Mouse (Mus musculus): ENCODE measurements around the gene Ccna1. TPM values are rescaled to one million over a fixed set of nuclear protein-coding genes. Genes with fewer than 3 reads are reported as not detected.

The Ccna1 gene
- polyA plus RNA-seq, 1 experiment from 2014 or later = 0.31 TPM

DNA sequence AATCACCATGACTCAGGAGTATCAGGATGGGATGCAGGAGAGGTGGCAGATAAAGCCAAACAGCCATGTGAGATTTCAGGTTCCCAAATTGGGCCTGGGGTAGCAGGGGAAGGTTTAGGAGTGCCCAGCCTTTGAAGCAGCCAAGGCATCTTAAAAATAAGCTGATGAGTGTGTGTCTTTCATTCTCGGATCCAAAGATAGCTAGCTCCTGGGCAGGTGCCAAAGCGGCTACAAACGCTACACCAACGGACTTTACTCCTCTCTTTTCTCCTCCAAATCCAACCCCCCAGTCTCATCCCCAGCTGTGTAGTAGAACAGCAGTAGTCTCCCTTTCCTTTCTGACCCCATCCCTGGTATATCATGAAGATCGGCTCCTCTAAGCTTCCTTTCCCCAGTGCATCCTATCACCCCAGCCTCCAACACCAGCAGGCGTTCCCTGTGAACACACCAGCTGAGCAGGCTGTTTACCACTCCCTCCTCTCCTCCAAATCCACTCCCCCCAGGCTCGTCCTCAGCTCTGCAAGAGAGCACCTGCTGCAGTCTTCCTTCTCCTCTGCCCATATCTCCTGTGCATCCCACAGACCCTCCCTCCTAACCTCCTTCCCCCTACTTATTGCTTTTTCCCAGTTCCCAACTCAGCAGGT lies 12.6 kb upstream of the Ccna1 start:
- TF ChIP-seq CTCF (IDR thresholded peaks at IDR 0.05) = no peak
- peaks cover 10% of the 10 kb centered on the region for H3K27me3 ChIP-seq
- POLR2A ChIA-PET = interaction anchor here (0.9 kb wide), 1 partner anchor 321 kb away, joined by 3 read pairs; no protein-coding TSS in a partner anchor
- ATAC-seq = no peak
- DNase-seq (ENCODE audit: low read depth, low spot score) = no peak
- CTCF ChIA-PET = interaction anchor here (1.1 to 2.0 kb wide), 2 partner anchors 8 to 12 kb away, joined by 3 to 11 read pairs; no protein-coding TSS in a partner anchor
- in situ Hi-C loops (cut with MboI; ENCODE audit: low pct_unique_long_range_greater_than_20kb) = loop anchor here (5.0 to 10.0 kb wide), 2 partner anchors 256 to 713 kb away; no protein-coding TSS in a partner anchor

DNA sequence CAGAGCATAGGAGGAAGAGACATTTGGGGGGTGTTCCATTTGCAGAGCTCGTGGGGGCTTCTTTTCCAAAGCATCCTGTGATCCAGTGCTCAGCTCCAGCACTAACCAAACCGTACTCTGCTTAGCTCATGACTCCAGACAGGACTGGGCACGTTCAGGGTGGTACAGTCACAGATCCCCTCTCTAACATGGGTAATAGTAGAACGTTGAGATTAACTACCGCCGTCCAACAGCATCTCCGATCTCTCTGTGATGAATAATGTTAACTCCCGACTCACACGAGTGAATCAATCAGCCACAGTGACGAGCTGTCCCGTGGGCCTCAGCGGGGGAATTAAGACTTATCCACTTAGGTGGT lies 11.3 kb upstream of the Ccna1 start:
- ChIA-PET CTCF (interaction anchor here (1.3 to 2.0 kb wide), 4 partner anchors 9 to 15 kb away, joined by 4 to 11 read pairs (median 6); no protein-coding TSS in a partner anchor), POLR2A (no interaction called here)
- peaks cover 7% of the 10 kb centered on the region for H3K27me3 ChIP-seq
- DNase-seq (ENCODE audit: low read depth, low spot score) = no peak
- TF ChIP-seq CTCF (IDR thresholded peaks at IDR 0.05) = no peak
- no peak for ATAC-seq
- in situ Hi-C loops (cut with MboI; ENCODE audit: low pct_unique_long_range_greater_than_20kb) = loop anchor here (5.0 to 10.0 kb wide), 2 partner anchors 254 to 712 kb away; no protein-coding TSS in a partner anchor

DNA sequence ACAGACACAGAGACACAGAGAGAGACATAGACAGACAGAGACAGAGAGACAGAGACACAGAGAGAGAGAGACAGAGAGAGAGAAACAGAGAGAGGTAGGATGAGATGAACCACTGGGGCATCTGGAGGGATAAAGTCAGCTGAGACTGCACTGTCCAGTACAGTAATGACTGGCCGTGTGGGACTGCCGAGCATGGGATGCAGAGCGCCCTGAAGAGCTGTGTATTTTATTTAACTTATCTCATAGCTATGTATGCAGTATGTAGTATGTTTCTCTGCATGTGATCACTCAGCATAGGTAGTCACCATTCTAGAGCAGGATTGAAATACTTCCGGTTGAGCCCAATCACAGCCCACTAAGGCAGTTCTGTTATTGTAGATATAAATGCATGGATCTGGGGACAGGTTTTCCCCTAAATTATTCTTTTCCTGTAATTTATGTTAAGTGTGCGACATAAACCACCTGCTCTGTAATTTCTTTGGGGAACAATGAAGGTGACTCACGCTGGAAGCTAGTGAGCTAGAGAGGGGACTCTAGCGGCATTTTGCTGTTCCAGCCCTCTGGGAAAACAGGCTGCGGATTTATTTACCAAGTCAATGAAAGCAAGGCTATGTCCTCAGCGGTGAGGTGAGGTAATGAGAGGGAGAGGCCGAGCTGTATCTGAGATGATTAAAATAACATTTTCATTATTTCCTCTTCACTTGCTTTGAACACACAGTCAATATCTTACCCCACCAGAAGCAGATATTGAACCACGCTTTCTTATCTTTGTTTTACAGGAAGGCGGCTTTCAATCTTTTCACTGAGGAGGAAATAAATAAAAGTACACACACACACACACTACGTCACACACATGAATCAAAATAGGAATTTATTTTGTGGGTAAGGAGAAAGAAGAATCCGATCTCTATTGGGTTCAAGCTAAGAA lies 10.7 kb upstream of the Ccna1 start:
- DNase-seq (ENCODE audit: low read depth, low spot score) (no peak), ATAC-seq (no peak)
- H3K27me3 ChIP-seq = peaks cover 7% of the 10 kb centered on the region
- no peak for TF ChIP-seq CTCF (IDR thresholded peaks at IDR 0.05)
- CTCF ChIA-PET = interaction anchor here (1.3 to 2.0 kb wide), 4 partner anchors 10 to 16 kb away, joined by 4 to 11 read pairs (median 6); no protein-coding TSS in a partner anchor
- POLR2A ChIA-PET = interaction anchor here (0.6 kb wide), 1 partner anchor 257 kb away, joined by 3 read pairs; no protein-coding TSS in a partner anchor
- in situ Hi-C loops (cut with MboI; ENCODE audit: low pct_unique_long_range_greater_than_20kb) = loop anchor here (5.0 to 10.0 kb wide), 2 partner anchors 254 to 711 kb away; no protein-coding TSS in a partner anchor

DNA sequence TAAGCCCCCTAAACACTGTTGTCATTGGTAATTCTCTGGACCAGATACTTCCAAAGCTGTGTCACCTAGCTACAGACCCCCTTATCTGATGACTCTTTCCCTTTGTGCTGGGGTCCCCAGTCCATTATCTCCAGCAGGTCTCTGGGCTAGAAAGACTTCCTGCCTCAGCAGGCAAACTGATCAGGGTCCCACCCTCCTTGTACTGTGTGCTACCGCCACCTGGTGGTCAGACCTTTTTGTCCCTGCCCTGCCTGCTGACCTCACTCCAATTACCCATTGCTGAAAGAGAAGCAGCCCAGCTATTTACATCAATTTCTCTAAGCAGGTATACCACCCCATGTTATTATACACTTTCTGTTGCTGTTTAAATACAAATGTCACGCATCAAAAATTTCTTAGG lies 9.1 kb upstream of the Ccna1 start:
- no peak for DNase-seq (ENCODE audit: low read depth, low spot score)
- peaks cover 7% of the 10 kb centered on the region for H3K27me3 ChIP-seq
- peak; percentile 97 for TF ChIP-seq CTCF (IDR thresholded peaks at IDR 0.05)
- POLR2A ChIA-PET = no interaction called here
- CTCF ChIA-PET = interaction anchor here (0.8 to 3.0 kb wide), 10 partner anchors 11 to 267 kb away, joined by 3 to 15 read pairs (median 4); no protein-coding TSS in a partner anchor
- in situ Hi-C loops (cut with MboI; ENCODE audit: low pct_unique_long_range_greater_than_20kb) = loop anchor here (10.0 kb wide), 1 partner anchor 710 kb away; no protein-coding TSS in a partner anchor
- no peak for ATAC-seq

DNA sequence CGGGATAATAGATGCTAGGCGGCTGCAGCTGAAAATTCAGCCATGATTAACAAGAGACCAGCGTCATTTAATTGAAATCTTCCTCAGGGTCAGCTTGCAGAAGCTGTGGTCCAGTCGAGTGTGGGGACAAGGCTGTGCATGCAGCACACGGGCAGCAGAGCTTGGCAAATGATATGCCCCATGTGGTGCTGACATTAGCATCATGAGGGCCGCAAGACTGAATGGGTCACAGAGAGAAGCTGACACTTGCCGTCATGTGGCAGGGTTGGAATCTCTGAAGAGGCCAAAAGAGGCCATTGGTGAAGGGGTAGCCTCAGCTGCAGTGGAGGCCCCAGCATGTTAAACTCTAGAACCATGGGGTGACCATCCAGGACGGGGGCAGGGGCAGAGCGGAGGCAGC lies 7.4 kb upstream of the Ccna1 start:
- CTCF ChIA-PET = interaction anchor here (0.9 to 3.0 kb wide), 5 partner anchors 12 to 251 kb away, joined by 3 to 9 read pairs (median 3); no protein-coding TSS in a partner anchor
- H3K27me3 ChIP-seq = peaks cover 10% of the 10 kb centered on the region
- DNase-seq (ENCODE audit: low read depth, low spot score) (no peak), ATAC-seq (no peak)
- no peak for TF ChIP-seq CTCF (IDR thresholded peaks at IDR 0.05)
- in situ Hi-C loops (cut with MboI; ENCODE audit: low pct_unique_long_range_greater_than_20kb) = loop anchor here (10.0 kb wide), 1 partner anchor 708 kb away; no protein-coding TSS in a partner anchor
- POLR2A ChIA-PET = interaction anchor here (1.2 kb wide), 1 partner anchor 128 kb away, joined by 3 read pairs; no protein-coding TSS in a partner anchor

DNA sequence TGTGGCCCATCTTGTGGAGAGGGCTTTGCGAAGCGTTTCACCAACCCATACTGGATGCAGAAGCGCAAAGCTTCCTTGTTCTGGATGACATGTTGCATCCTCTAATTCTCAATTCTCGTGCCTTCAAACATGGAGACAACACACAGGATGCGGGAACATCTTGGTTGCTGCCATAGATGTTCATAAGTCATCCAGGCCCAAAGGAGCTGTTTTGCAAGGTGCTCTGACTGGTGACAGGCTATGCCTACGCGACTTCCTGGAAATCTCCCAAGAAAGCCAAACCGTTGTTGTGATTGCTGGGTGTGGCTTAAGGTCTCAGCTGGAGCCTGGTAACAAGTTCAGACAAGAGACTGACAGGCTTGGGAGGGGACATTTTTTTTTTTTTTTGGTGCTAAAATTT lies 1.1 kb upstream of the Ccna1 start:
- DNase-seq (ENCODE audit: low read depth, low spot score) (no peak), ATAC-seq (no peak)
- ChIA-PET POLR2A (no interaction called here), CTCF (no interaction called here)
- peaks cover 5% of the 10 kb centered on the region for H3K27me3 ChIP-seq
- in situ Hi-C loops (cut with MboI; ENCODE audit: low pct_unique_long_range_greater_than_20kb) = no loop called here
- no peak for TF ChIP-seq CTCF (IDR thresholded peaks at IDR 0.05)

DNA sequence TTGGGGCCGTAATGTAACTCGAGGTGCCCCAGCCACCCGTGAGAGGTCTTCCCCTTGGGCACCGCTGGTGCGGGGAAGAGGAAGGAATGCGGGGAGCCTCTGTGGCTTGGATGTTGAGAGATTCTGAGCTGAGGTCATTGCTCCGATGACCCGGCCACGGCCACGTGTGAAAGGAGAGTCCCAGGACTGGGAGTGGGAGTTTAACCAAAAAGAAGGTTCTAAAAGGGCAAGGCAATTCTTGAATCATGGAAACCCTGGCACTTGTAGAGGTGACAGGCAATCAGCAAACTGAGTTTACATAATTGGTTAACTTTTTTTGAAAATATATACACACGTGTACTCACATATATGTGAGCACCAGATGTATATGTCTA lies 433 bp upstream of the Ccna1 start:
- no peak for TF ChIP-seq CTCF (IDR thresholded peaks at IDR 0.05)
- H3K27me3 ChIP-seq = peaks cover 5% of the 10 kb centered on the region
- peak; percentile 3 for ATAC-seq
- ChIA-PET POLR2A (no interaction called here), CTCF (no interaction called here)
- DNase-seq (ENCODE audit: low read depth, low spot score) = no peak
- in situ Hi-C loops (cut with MboI; ENCODE audit: low pct_unique_long_range_greater_than_20kb) = no loop called here

DNA sequence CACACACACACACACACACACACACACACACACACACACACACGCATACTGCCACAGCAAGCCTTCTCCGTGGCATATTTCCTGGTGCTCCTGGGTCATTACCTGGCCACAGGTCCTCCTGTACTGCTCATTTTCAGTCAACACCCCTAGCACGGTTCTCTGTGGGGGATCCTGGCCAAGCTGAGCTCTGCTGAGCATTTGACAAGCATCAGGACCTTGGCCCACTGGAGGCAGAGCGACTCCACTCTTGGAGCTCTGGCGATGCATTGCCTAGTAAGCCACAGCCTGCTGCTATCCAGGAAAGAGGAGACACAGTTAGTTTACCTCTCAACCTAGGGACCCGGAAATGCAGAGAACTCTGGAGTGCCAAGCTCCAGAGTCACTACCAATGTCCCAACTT lies 1.1 kb downstream of the Ccna1 start:
- no peak for ATAC-seq
- DNase-seq (ENCODE audit: low read depth, low spot score) = no peak
- in situ Hi-C loops (cut with MboI; ENCODE audit: low pct_unique_long_range_greater_than_20kb) = no loop called here
- no peak for TF ChIP-seq CTCF (IDR thresholded peaks at IDR 0.05)
- ChIA-PET POLR2A (no interaction called here), CTCF (no interaction called here)
- peaks cover 5% of the 10 kb centered on the region for H3K27me3 ChIP-seq

DNA sequence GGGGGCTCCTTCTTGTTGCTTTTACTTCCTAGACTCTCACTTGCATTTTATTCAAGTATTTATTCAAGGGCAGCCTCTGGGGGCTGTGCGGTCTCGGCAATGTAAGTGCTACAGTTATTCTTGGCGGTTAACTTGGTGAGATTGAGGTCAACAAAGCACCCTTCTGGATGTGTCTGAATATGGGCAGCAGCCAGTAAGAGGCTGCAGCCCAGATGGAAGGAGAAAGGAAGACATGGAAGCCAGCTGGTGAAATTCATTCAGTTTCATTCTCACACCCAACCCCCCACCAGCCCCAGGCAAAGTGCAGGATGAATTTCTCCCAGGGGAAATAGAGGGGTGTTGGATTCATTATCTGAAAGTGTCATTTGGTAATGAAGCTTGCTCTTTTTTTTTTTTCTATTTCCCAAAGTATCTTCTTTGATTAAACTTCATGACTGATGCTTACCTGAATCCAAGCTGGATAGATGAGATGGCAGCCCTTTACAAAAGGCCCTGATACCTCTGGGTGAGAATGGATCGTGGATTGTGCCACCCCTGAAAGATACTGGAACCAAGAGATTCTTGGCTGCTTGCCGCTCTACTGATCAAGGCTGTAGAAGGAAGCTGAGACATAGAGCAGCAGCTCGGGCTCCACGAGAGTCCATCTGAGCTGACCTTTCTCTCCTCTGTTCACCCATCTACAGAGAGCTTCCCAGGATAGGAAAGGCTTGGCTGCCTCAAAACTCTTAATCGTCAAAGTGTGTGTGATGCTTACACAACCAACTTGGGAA lies 10.5 kb downstream of the Ccna1 start:
- no peak for ATAC-seq

DNA sequence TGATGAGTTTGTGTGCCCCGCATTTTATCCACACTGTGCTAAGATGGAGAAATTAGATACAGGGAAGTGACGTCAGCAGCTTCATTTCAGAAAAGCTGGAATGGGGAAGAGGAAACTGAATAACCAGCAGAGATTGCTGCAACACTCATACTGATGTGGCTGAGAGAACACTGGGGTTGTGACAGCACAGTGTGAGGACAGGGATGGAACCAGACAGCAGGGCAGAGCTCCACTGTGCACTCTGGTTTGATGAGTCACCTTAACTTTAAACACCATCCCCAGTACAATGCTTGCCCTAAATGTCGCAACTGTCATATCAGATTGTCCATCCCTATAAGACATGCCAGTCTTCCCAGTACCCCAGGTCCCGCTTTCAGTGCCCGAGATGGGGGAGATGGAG lies 17.7 kb downstream of the Ccna1 start:
- in situ Hi-C loops (cut with MboI; ENCODE audit: low pct_unique_long_range_greater_than_20kb) = no loop called here
- TF ChIP-seq CTCF (IDR thresholded peaks at IDR 0.05) = no peak
- ATAC-seq (no peak), DNase-seq (ENCODE audit: low read depth, low spot score) (no peak)
- H3K27me3 ChIP-seq = no peaks in the 10 kb centered on the region
- ChIA-PET POLR2A (no interaction called here), CTCF (no interaction called here)

More for the DNA sequence above, 10.5 kb downstream of the Ccna1 start:
- DNase-seq (ENCODE audit: low read depth, low spot score) = no peak
- in situ Hi-C loops (cut with MboI; ENCODE audit: low pct_unique_long_range_greater_than_20kb) = no loop called here
- CTCF ChIA-PET = interaction anchor here (1.2 to 3.0 kb wide), 3 partner anchors 13 to 45 kb away, joined by 3 to 9 read pairs (median 5); no protein-coding TSS in a partner anchor
- TF ChIP-seq CTCF (IDR thresholded peaks at IDR 0.05) = no peak
- H3K27me3 ChIP-seq = no peaks in the 10 kb centered on the region
- POLR2A ChIA-PET = no interaction called here
